Mouse (Mus musculus) cerebellum, adult 9-10 months (tissue): ENCODE measurements around the gene Gm11213.

Experiments
- DNase-seq: peaks from one replicate; pipeline ENCODE4 v3.0.0; 2022

Gm11213 gene

GRCm38 (mm10) chr4:63579649-63580048 is 25.4 kb downstream of the Gm11213 start:
- no peak for DNase-seq

GRCm38 (mm10) chr4:63572621-63573020 is 32.4 kb downstream of the Gm11213 start:
- DNase-seq: no peak

DNA sequence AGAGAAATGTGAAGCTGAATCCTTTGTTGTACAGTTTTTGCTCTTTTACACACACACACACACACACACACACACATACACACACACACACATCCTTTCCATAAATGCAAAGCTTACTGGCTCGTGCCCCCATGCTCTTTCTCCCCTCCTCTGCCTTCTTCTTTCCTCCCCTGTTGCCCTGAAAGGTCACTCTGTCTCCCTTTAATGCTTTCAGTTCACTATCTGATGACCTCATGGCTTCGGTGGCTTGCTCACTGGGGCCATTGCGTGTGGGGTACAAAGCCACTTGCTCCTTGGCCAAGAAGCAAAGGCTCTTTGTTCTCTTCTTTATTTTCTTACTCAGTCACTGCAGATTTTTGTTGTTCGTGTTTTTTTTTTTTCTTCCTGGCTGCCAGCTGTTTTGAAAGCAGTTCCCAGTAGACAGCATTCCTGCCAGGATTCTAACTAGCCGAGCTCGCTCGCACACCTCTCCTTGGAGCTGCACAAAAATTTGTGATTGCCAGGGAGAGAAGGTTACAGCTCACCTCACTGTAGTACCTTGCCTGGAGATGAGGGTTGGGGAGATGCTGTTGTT is 34.8 kb downstream of the Gm11213 start:
- DNase-seq: no peak

- no peak for DNase-seq
Observed at GRCm38 (mm10) chr4:63569322-63569721, 35.7 kb downstream of the Gm11213 start.

GRCm38 (mm10) chr4:63567712-63568390 is 37.2 kb downstream of the Gm11213 start:
- DNase-seq: no peak

DNA sequence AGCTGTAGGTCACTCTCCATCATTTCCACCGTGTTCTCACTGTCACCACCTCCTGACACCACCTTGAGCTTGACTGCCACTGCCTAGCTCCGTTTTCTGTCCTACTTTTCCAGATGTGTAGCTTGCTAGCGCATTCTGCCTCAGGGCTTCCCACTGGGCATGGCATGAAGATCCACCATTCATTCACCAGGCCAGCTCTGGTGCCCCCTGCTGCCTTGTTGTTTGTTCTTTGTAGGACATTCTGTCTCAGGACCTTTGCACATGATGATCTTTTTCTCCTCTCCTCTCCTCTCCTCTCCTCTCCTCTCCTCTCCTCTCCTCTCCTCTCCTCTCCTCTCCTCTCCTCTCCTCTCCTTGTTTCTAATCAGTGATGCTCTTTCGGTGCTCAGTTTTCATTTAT is 42.3 kb downstream of the Gm11213 start:
- DNase-seq: no peak

DNA sequence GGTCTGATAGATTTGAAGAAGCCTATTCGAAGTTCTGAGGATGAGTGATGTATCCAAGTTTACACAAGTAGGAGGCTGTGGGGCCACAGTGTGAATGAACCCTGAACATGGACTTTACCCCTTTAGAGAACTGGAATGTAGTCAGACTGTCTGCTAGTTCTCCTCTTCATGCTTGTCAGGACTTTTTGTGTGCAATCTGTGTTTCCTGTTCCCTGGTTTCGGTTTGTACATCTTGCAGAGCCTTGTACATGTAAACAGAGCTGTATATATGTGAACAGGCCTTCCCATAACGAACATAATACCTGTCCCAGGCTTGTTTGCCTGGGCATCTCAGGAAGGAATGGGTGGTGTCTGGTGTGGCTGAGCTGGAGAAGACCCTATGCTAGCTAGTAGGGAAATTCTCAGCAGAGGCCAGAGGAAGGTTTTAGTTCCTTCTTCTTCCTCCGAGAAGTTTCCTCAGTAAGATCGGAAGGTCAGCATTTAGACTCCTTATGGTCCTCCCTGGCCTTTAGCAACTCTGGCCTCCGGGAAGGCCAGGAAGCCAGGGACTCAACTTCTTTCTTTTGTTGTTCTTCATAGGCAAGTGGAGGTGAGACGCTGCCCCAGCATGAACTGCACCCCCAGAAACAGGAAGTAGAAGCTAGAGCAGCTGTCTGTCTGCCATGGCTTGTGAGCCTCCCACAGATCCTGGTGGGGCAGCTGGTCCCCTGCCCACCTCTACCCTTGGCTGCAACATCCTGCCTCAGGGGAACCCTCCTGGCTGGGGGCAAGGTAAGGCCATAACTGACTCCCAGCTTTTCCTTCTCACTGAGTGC is 43.0 kb downstream of the Gm11213 start:
- no peak for DNase-seq

- DNase-seq: peak; percentile 23
Observed at GRCm38 (mm10) chr4:63560079-63560478, 45.0 kb downstream of the Gm11213 start.

- no peak for DNase-seq
Observed at GRCm38 (mm10) chr4:63559127-63559697, 45.8 kb downstream of the Gm11213 start.

DNA sequence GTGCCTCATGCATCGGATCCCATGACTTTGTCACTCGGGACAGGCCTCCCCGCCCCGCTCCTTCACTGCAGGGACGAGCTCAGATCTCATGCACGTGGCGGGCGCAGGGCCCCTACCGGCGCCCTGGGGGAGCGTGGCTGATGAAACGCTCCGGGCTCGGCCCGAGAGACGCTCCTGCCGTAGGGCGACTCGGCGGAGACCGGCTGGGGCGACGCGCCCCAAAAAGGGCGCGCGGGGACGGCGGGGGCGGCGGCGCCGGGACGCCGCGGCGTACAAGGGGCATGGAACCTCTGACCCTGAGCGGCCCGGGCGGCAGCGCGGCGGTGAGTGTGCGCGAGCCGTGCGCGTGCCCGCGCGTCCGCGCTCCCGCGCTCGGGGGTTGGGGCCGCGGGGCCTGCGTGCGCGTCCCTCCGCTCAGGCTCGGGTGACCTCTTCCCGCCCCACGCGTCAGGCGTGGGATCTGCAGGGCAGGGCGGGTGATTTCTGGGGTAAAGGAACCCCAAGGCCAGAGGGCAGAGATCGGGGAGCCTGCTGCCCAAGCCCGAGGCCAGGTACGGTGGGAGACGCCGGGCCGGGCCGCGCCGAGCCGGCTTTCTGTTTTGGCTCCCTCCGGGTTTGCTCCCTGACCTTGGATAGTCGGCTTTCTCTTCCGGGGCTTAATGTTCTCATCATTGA is 46.5 kb downstream of the Gm11213 start, which contains the start of gene Tmem268:
TSS of gene Tmem268 (plus strand) at position 375 of the 675 bp plus-strand sequence.
- peak; percentile 85 for DNase-seq

DNA sequence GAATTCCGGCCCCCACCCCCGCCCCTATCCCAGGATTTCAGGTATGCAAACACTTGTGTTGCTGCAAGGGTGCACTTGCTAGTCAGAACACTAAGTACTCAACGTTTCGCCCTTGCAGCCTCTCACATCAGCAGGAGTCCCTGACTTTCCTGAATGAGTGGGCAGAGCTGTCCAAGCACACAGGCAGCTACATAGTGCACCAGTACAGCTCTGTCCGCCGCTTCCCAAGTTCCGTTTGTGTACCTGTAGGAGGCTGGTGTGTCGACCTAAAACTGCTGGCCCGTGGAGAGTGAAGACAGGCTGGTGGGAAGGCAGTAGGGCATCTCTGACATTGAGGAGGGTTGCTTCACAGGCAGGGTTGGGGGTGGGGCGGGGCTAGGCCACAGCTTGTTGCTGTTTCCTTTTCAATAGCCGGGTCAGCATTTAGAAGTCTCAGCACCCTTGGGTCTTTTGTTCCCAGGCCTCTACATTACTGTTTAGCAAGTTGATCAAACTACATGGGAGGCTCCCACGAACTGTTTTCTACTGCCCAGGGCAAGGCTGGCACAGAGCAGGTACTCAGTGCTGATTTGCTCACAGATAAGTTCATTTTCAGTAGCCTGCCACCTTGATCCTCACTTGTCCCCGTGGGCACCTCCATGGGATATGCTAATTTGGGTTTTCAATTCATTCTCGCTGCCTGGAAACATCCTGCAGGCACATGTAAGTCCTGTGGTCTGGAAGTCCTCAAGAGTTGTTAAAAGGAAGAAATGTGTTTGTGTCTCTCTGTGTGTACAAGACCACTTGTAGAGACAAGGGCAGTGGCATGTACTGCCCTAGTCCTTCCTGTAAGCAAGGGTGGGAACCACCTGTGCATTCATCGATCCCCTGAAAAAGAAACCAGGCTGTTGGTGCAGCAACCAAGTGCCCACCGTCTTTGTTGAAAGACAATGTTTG is 47.7 kb downstream of the Gm11213 start:
- DNase-seq: peak; percentile 25

DNA sequence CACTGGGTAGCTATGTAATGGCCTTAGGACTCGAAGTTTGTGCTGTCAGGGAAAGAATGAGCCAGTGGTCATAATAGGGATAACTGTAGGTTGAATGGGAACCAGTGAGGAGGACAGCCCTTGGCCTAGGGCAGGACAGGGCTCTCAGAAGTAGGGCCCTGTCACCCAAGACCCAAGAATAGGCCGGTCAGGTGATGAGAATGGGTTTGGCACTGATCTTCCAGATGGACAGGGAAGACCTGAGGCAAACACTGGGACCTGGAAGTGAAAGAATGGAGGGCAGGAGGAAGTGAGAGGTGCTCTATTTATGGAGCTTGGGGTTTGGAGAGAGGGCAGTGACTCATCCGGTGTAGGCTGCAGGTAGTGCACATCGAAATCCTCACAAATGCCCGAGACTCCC is 48.4 kb downstream of the Gm11213 start:
- DNase-seq: no peak

- no peak for DNase-seq
Observed at GRCm38 (mm10) chr4:63555111-63555510, 50.0 kb downstream of the Gm11213 start.

- no peak for DNase-seq
Observed at GRCm38 (mm10) chr4:63554616-63555015, 50.4 kb downstream of the Gm11213 start.

DNA sequence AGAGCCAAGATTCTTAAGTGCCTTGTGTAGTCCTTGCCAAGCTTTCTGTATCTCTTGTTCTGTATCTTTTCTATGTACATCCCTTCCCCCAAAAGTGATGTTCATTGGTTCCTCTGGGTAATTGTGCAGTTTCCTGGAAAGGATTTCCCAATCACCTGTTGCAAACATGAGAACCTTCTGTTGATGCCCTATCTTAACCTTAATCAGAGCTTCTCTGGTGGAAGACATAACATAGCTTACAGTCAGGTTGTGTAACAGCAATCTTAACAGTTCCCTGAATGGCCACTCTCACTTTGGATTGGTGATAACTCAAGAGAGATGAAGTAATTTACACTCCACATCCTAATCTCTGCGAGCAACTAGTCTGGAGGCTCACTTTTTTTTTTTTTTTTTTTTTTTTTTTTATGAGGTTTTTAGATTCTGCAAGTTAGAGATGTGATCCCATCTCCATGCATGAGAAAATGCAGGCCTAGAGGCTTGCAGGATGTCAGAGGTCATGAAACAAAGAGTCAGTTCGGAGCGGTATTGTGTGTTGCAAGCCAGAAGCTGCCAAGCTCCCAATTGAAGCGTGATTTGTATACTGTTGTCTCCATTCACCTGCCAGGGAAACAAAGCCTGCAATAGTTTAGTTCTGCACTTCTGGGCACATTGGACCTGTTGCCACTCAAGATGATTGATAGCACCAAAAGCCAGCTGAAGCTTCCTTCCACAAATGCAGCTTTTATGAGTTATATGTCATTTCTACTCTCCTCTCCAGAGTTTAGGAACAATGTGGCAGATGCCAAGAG is 51.1 kb downstream of the Gm11213 start:
- no peak for DNase-seq

GRCm38 (mm10) chr4:63552865-63553264 is 52.2 kb downstream of the Gm11213 start:
- no peak for DNase-seq

DNA sequence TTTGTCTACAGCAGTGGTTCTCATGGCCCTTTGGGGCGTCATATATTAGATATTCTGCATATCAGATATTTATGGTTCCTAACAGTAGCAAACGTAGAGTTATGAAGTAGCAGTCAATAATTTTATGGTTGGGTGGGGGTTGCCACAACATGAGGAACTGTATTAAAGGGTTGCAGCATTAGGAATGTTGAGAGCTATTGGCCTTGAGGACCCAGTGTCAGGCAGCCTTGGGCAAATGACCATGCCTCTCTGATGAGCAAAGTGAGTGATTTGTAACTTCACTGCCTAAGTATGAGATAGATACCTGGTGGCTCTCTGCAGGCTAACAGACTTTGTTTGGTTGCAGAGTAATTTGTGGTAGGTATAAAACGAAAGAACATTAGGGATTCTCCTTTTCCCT is 54.2 kb downstream of the Gm11213 start:
- DNase-seq: no peak

GRCm38 (mm10) chr4:63548491-63548890 is 56.6 kb downstream of the Gm11213 start:
- DNase-seq: no peak

DNA sequence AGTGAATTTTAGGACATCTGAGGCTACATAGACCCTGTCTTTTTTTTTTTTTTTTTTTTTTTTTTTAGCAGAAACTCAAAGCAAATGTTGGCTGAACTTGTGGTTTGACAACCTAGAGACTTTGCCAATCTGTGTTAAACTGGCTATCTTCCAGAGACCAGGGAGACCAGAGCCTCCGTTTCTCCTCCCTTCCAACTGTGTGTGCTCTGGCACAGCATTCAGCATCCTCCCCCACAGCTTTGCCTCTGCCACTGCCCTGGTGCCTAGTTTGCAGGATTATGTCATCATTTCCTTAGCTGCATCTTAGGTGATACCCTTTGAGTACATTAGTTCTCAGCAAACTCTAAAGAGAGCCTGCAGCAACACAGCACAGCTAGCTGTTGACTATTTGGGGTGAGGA is 57.3 kb downstream of the Gm11213 start:
- peak; percentile 30 for DNase-seq
